Mouse (Mus musculus) embryonic fibroblast, embryonic 13.5 days (primary cell): ENCODE results near the gene Slc16a6.

ENCODE experiments used
- CTCF ChIP-seq: IDR thresholded peaks from 2 replicates; pipeline ENCODE4 v1.5.1; 2011; ENCODE audit warnings: mild to moderate bottlenecking, control low read depth, low read length, moderate library complexity, borderline replicate concordance; ENCODE audit not compliant: insufficient read depth
- POLR2A ChIP-seq: IDR thresholded peaks from 2 replicates; pipeline ENCODE4 v1.6.1; 2011; ENCODE audit warnings: low read depth, mild to moderate bottlenecking, control low read depth, low read length, moderate library complexity

DNA sequence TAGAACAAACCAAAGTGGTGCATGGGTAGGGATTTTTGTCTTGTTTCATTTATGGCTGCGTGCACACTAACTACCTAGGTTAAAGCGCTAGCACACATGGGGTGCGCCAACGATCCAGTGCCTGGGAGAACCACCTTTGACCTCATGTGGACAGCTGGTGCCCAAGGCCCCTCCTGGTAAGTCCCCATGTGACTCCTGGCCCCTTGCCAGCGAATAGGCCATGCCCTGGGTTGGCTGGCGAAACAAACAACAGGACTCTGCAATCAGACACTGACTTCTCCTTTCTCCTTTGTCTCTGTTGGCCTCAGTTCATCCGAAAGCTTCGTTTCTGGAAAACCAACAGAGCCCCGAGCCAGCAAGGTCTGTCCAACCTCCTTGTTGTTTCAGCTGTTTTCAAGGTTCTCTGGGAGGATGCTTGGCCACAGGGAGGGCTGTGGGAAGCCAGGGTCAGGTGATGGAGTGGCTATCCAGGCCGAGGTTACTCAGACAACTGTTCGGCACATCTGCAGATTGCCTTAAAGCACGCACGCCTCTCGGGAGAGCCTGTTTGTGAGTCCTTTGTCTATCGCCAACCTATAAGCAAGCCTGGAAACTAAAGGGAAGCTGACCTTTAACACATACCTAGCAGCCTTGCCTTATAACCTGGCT is 12.1 kb upstream of the Slc16a6 start:
- TF ChIP-seq POLR2A = no peak
- no peak for TF ChIP-seq CTCF
